Mouse (Mus musculus): ENCODE data around the gene Lin28a. TPM values are rescaled to one million over a fixed set of nuclear protein-coding genes. Genes with fewer than 3 reads are reported as not detected.

The Lin28a gene
- polyA plus RNA-seq (2014; fragmentation: Nextera tagmentation; extraction: Ambion mirVana), result 0.05 and 0.08 TPM in 2 replicates

DNA sequence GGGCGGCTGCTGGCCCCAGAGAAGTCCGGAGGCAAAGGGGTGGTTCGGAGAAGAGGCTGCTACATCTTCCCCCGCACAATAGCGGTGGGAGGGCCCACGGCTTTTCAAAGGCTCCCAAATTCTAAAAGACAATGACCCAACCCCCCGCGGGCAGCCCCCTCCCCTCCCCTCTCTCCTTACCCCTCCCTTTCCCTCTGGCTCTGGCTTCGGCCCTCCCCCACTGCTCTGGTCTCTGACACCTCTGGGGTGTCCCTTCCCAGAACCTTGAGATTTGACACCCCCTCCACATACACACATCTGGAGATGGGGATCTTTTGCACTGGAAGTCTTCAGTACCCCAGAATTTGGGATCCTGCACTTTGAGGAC, at the start of gene Lin28a:
Gene Lin28a (minus strand): TSS at position 63 of the 367 bp plus-strand sequence.
- Histone ChIP-seq H3K27me3 (replicated peaks; ENCODE audit: control insufficient read depth, insufficient read depth, low read length) (peaks cover 36% of the 10 kb centered on the region), H3K9ac (ENCODE audit: low read length) (no peak within 1 kb of the TSS), H3K36me3 (ENCODE audit: control insufficient read depth, insufficient read depth, low read length) (no peaks in the 10 kb centered on the region), H3K4me2 (ENCODE audit: low read length) (peak within 1 kb of the TSS; percentile 44), H3K27ac (ENCODE audit: low read depth) (no peak within 1 kb of the TSS), H3K4me1 (replicated peaks; ENCODE audit: control insufficient read depth, insufficient read depth, low read length) (peaks cover 13% of the 10 kb centered on the region; the same call in 1 of the 2 replicates), H3K4me3 (ENCODE audit: low read depth, low read length) (peak within 1 kb of the TSS; percentile 13; the same call in 1 of the 2 replicates), H3K9me3 (ENCODE audit: control insufficient read depth, low read length) (no peaks in the 10 kb centered on the region)
- DNase-seq (ENCODE audit: low spot score) (no peak), ATAC-seq (replicated peaks; ENCODE audit: low FRiP score, low TSS enrichment, low read depth) (no peak)
- WGBS, result 1% methylated on average over 9 of the region's 9 CpGs

DNA sequence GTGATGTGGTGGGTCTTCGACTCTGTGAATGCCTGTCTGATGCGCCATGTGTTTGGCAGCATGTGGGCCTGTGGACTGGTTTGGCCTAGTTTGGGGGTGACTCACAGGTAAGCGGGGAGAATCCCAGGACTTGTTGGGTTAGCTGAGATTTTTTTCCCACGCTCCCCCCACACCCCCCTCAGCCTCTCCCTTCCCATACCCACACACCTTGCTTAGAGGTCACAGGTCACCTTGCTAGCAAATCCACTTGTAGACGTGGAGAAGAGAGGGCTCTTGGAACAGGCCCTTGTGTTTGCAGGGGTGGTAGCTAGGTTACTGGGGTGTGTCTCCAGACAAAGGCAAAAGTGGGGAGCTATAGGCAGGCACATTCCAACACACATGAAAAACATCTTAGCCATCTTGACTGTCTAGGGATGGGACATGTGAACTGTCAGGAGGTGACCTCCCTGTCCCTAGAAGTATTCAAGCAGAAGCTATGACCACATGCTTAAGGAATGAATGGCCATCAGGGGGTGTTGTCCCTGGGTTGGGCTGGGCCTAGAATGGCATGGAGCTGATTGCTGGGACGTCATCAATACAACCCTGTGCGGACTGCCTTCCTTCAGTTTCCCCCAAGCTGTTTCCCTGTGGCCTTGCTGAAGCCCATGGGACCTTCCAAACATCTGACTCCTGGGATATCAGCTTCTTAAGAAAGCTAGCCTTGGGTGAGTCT, 49.3 kb upstream of the Lin28a start:
- Histone ChIP-seq H3K4me2 (ENCODE audit: low read length) (no peak overlapping the region), H3K36me3 (ENCODE audit: control insufficient read depth, insufficient read depth, low read length) (no peaks in the 10 kb centered on the region), H3K4me3 (ENCODE audit: low read depth, low read length) (no peak overlapping the region), H3K27me3 (replicated peaks; ENCODE audit: control insufficient read depth, insufficient read depth, low read length) (peaks cover 8% of the 10 kb centered on the region), H3K4me1 (replicated peaks; ENCODE audit: control insufficient read depth, insufficient read depth, low read length) (no peaks in the 10 kb centered on the region), H3K9ac (ENCODE audit: low read length) (no peak overlapping the region), H3K27ac (ENCODE audit: low read depth) (no peak overlapping the region), H3K9me3 (ENCODE audit: control insufficient read depth, low read length) (no peaks in the 10 kb centered on the region)
- ATAC-seq (replicated peaks; ENCODE audit: low FRiP score, low TSS enrichment, low read depth) (no peak), DNase-seq (ENCODE audit: low spot score) (no peak)
- 77% methylated on average over 7 of the region's 7 CpGs for WGBS

DNA sequence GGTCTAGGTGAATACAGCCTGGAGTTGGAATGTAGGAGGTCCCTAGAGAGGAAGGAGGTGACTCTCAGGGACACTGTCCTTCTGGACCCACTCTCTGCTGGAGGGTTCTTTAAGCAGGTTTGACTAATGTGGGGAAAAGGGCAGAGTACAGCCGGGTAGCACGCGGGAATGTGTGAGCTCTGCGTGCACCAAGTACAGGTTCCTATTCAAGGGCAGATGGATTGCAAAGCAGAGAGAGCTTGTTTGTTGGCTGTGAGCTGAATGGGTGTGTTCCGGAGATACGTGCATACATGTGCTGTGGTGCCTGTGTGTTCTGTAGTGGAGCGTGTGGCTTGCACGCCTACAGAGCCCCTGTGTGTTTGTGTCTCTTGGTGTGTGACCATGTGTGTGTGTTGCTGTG, 48.7 kb upstream of the Lin28a start:
- Histone ChIP-seq H3K9ac (ENCODE audit: low read length) (no peak overlapping the region), H3K36me3 (ENCODE audit: control insufficient read depth, insufficient read depth, low read length) (no peaks in the 10 kb centered on the region), H3K27ac (ENCODE audit: low read depth) (no peak overlapping the region), H3K4me2 (ENCODE audit: low read length) (no peak overlapping the region), H3K27me3 (replicated peaks; ENCODE audit: control insufficient read depth, insufficient read depth, low read length) (peaks cover 8% of the 10 kb centered on the region), H3K4me1 (replicated peaks; ENCODE audit: control insufficient read depth, insufficient read depth, low read length) (no peaks in the 10 kb centered on the region), H3K9me3 (ENCODE audit: control insufficient read depth, low read length) (no peaks in the 10 kb centered on the region), H3K4me3 (ENCODE audit: low read depth, low read length) (no peak overlapping the region)
- no peak for ATAC-seq (replicated peaks; ENCODE audit: low FRiP score, low TSS enrichment, low read depth)
- no peak for DNase-seq (ENCODE audit: low spot score)
- WGBS, result 78% methylated on average over 8 of the region's 8 CpGs

DNA sequence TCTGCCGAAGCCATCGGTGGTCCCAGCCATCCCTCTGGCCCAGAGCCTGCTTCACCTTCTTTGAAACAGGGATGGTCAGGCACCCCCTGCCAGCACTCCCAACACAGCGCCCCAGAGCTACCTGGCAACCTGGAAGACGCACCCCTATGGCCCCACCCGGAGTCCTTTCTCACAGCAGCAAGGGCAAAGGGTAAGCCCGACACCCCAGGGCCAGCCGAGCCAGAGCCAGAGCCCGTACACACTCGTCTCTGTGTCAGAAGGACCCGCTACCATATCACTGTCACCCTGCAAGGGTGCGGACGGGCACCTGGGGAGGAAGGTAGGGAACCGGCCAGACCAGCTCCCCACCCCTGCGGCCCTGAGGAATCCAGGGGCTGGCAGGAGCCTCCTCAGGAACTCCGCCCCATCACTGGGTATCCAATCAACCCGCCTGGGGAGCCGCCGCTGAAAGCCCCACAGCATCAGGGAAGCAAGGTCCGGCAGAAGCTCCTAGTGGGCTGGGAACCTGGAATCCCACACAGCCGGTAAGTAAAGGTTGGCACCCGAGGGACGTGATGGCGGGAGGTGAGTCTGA, 46.9 kb upstream of the Lin28a start:
- Histone ChIP-seq H3K4me1 (replicated peaks; ENCODE audit: control insufficient read depth, insufficient read depth, low read length) (peaks cover 6% of the 10 kb centered on the region; the same call in 1 of the 2 replicates), H3K9ac (ENCODE audit: low read length) (no peak overlapping the region; the same call in 1 of the 2 replicates), H3K36me3 (ENCODE audit: control insufficient read depth, insufficient read depth, low read length) (no peaks in the 10 kb centered on the region), H3K4me2 (ENCODE audit: low read length) (peak overlapping the region; percentile 18; the same call in 1 of the 2 replicates), H3K9me3 (ENCODE audit: control insufficient read depth, low read length) (no peaks in the 10 kb centered on the region), H3K27ac (ENCODE audit: low read depth) (no peak overlapping the region), H3K4me3 (ENCODE audit: low read depth, low read length) (no peak overlapping the region), H3K27me3 (replicated peaks; ENCODE audit: control insufficient read depth, insufficient read depth, low read length) (peaks cover 8% of the 10 kb centered on the region)
- DNase-seq (ENCODE audit: low spot score) (peak; percentile 75), ATAC-seq (replicated peaks; ENCODE audit: low FRiP score, low TSS enrichment, low read depth) (peak; percentile 30; the same call in 1 of the 2 replicates)
- 14% methylated on average over 23 of the region's 23 CpGs for WGBS

DNA sequence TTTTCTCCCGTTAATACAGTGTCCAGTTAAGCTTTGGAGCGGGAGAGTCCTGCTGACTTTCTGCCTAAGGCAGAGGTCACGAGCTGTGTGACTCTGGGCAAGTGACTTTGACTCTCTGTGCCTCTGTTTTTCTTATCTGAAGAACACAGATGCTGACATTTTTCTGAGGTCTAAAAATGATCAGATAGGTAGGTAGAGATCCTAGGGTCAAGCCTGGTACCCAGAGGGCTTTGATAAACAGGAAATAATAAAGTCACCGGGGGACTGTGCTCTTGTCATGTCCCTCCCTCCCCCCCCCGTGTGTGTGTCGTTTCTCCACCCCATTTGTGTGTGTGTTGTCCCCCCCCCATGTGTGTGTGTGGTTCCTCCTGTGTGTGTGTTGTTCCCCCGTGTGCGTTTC, 43.9 kb upstream of the Lin28a start:
- WGBS, result 60% methylated on average over 6 of the region's 8 CpGs
- peaks cover 6% of the 10 kb centered on the region for H3K4me1 ChIP-seq (replicated peaks; ENCODE audit: control insufficient read depth, insufficient read depth, low read length)
- H3K27me3 ChIP-seq (replicated peaks; ENCODE audit: control insufficient read depth, insufficient read depth, low read length), result peaks cover 8% of the 10 kb centered on the region
- ATAC-seq (replicated peaks; ENCODE audit: low FRiP score, low TSS enrichment, low read depth), result no peak
- H3K9ac ChIP-seq (ENCODE audit: low read length), result no peak overlapping the region
- H3K4me3 ChIP-seq (ENCODE audit: low read depth, low read length), result no peak overlapping the region
- H3K9me3 ChIP-seq (ENCODE audit: control insufficient read depth, low read length), result no peaks in the 10 kb centered on the region
- H3K27ac ChIP-seq (ENCODE audit: low read depth), result no peak overlapping the region
- H3K36me3 ChIP-seq (ENCODE audit: control insufficient read depth, insufficient read depth, low read length), result no peaks in the 10 kb centered on the region
- no peak overlapping the region for H3K4me2 ChIP-seq (ENCODE audit: low read length)
- DNase-seq (ENCODE audit: low spot score), result no peak

DNA sequence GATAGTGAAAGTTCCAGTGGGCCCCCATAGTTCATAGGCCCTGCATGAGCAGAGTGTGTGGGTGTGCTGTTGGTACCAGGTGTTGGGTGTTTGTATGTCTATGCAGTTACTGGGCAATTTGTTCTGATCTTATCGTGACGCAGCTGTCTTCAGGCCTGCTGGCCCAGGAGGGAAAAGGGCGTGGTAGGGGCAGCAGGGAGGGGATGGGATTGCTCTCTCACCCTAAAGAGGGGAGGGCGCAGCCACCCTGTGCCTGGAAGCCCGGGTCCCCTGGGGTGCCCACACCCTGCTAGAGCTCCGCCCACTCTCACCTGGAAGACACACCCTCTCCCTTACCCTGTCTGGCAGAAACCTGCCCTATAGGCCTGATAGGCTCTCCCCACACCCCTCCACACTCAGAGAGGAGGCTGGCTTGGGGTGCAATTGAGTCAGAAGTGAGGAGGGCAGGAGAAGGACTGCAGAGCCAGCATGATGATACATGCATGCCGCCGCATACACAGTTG, 43.4 kb upstream of the Lin28a start:
- Histone ChIP-seq H3K36me3 (ENCODE audit: control insufficient read depth, insufficient read depth, low read length) (no peaks in the 10 kb centered on the region), H3K4me1 (replicated peaks; ENCODE audit: control insufficient read depth, insufficient read depth, low read length) (peaks cover 6% of the 10 kb centered on the region), H3K4me2 (ENCODE audit: low read length) (no peak overlapping the region), H3K4me3 (ENCODE audit: low read depth, low read length) (no peak overlapping the region), H3K9ac (ENCODE audit: low read length) (no peak overlapping the region), H3K27ac (ENCODE audit: low read depth) (no peak overlapping the region), H3K27me3 (replicated peaks; ENCODE audit: control insufficient read depth, insufficient read depth, low read length) (peaks cover 8% of the 10 kb centered on the region), H3K9me3 (ENCODE audit: control insufficient read depth, low read length) (no peaks in the 10 kb centered on the region)
- ATAC-seq (replicated peaks; ENCODE audit: low FRiP score, low TSS enrichment, low read depth) (peak; percentile 73), DNase-seq (ENCODE audit: low spot score) (no peak)
- 39% methylated on average over 7 of the region's 8 CpGs for WGBS

DNA sequence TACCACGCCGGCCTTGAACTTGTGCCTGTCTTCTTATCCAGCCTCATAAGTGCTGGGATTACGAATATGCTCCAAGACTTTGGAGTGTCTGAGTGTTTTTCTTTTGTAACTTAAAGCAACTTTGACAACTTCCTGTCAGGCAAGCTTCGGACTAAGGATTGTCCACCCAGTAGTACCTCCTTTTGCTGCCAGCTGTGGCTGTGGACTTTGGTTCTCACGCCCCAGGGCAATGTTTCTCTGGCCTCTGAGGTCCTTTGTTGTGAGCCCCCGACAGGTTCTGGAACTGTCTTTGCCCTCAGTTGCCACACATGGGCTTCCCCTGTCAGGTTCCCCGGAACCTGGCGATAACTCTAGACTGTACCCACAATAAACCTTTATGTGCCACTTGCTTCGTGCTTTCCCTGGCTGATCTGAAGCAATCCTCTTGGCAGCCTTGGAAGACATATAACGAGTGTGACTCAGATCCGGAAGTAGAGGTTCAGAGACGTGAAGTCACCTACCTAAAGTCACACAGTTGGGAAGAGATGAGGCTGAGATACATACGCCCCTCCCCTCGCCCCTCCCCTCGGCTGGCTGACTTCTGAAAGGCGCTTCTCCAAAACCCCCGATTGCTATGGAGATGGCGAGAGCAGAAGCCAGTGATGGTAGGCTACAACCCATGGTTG, 42.7 kb upstream of the Lin28a start:
- no peak for ATAC-seq (replicated peaks; ENCODE audit: low FRiP score, low TSS enrichment, low read depth)
- Histone ChIP-seq H3K4me1 (replicated peaks; ENCODE audit: control insufficient read depth, insufficient read depth, low read length) (peaks cover 6% of the 10 kb centered on the region), H3K27me3 (replicated peaks; ENCODE audit: control insufficient read depth, insufficient read depth, low read length) (peaks cover 8% of the 10 kb centered on the region), H3K27ac (ENCODE audit: low read depth) (no peak overlapping the region), H3K9ac (ENCODE audit: low read length) (no peak overlapping the region), H3K36me3 (ENCODE audit: control insufficient read depth, insufficient read depth, low read length) (no peaks in the 10 kb centered on the region), H3K9me3 (ENCODE audit: control insufficient read depth, low read length) (no peaks in the 10 kb centered on the region), H3K4me2 (ENCODE audit: low read length) (no peak overlapping the region), H3K4me3 (ENCODE audit: low read depth, low read length) (no peak overlapping the region)
- 55% methylated on average over 18 of the region's 18 CpGs for WGBS
- no peak for DNase-seq (ENCODE audit: low spot score)

DNA sequence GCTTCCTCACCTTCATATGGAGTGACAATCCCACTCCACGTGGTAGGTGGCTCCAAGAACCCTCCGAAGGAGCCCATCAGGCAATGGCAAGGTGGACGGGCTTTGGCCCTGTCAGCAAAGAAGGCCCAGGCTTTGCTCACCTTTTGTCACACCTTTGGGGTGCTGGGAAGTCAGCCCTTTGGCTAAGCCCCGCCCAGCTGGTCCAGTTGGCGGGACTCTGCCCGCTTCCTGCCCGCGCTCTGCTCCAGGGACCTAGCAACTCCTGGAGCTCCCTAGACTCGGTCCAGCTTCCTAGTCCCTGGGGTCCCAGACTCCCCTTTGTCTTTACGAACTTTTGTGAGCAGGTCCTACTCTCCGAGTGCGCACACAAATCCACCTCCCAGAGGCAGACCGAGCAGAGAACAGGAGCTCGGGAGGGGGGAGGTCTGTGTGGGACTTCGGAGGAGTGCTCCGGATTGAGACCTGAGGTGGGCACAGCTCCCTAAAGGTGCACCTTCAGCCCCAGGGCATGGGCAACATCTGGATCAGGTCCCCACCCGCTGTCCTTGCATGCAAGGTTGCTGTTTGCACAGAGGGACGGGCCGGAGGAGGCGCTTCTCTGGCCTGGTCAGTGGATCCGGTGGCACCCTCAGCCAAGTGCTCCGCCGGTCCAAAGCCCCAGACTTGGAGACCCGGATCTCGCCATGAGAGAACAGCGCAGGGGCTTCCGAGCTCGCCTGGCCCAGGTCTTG, 41.7 kb upstream of the Lin28a start, which contains the start of gene Crybg2:
Gene Crybg2 (plus strand): TSS at position 681 of the 731 bp plus-strand sequence.
- DNase-seq (ENCODE audit: low spot score) (no peak), ATAC-seq (replicated peaks; ENCODE audit: low FRiP score, low TSS enrichment, low read depth) (no peak)
- H3K27me3 ChIP-seq (replicated peaks; ENCODE audit: control insufficient read depth, insufficient read depth, low read length), result peaks cover 4% of the 10 kb centered on the region
- no peaks in the 10 kb centered on the region for H3K9me3 ChIP-seq (ENCODE audit: control insufficient read depth, low read length)
- no peak within 1 kb of the TSS for H3K4me3 ChIP-seq (ENCODE audit: low read depth, low read length)
- 49% methylated on average over 28 of the region's 28 CpGs for WGBS
- peaks cover 6% of the 10 kb centered on the region for H3K4me1 ChIP-seq (replicated peaks; ENCODE audit: control insufficient read depth, insufficient read depth, low read length)
- no peaks in the 10 kb centered on the region for H3K36me3 ChIP-seq (ENCODE audit: control insufficient read depth, insufficient read depth, low read length)
- no peak within 1 kb of the TSS for H3K9ac ChIP-seq (ENCODE audit: low read length)
- H3K4me2 ChIP-seq (ENCODE audit: low read length), result no peak within 1 kb of the TSS
- H3K27ac ChIP-seq (ENCODE audit: low read depth), result no peak within 1 kb of the TSS
